In genomic region chr4:142235426-142235825, GRCm38 (mm10) we compare ENCODE assay signal across 18 mouse cellular contexts. TPM values are rescaled to one million over a fixed set of nuclear protein-coding genes. Genes with fewer than 3 reads are reported as not detected.
DNase-seq lines count a peak whose midpoint lies in the region; ATAC-seq and TF ChIP-seq lines count a peak whose summit lies in the region.
"Had no signal": no experiment of that assay in that cellular context is flagged by ENCODE, and none has a peak within 500 bp of the region (broad histone marks: within the 10 kb centered on the region; RNA-seq: fewer than 3 reads in every experiment).

No protein-coding gene starts in this region.

- H3K4me3 ChIP-seq in kidney, adult 2 months (ENCODE audit: insufficient read depth, low read depth, low read length) = no peak overlapping the region
- H3K4me3 ChIP-seq in kidney, embryonic 15.5 days (replicated peaks) = no peak overlapping the region
- no peak overlapping the region for H3K4me3 ChIP-seq in intestine, embryonic 15.5 days (replicated peaks)
- H3K4me3 ChIP-seq in stomach, embryonic 16.5 days (replicated peaks; ENCODE audit: low read length) = no peak overlapping the region
- no peak overlapping the region for H3K4me3 ChIP-seq in embryonic facial prominence, embryonic 10.5 days
- H3K4me3 ChIP-seq: forebrain, embryonic 12.5 days; layer of hippocampus, adult 2 months; liver, embryonic 13.5 days; midbrain, embryonic 12.5 days; neural tube, embryonic 12.5 days had no signal

- no peak for TF ChIP-seq CTCF in kidney, adult 2 months (conservative IDR thresholded peaks at IDR 0.05; ENCODE audit: insufficient read depth, insufficient read length, low read depth, low read length)

- peak; percentile 32 for DNase-seq in kidney, adult 2 months
- DNase-seq in lung, postnatal 10 days = peak; percentile 65
- DNase-seq in embryonic facial prominence, embryonic 10.5 days (ENCODE audit: low spot score) = no peak
- DNase-seq in spleen, postnatal 36 days (ENCODE audit: low spot score in 2 of 2) = no peak
- DNase-seq: cerebellum, adult 9-10 months; gastrocnemius, postnatal 10 days; heart, adult 18-20 months; heart, postnatal 36 days; kidney, postnatal 10 days; liver, embryonic 13.5 days had no signal

- H3K27ac ChIP-seq in kidney, adult 2 months (ENCODE audit: insufficient read depth, low read depth, low read length) = peak overlapping the region; percentile 71
- no peak overlapping the region for H3K27ac ChIP-seq in kidney, embryonic 15.5 days
- H3K27ac ChIP-seq in intestine, embryonic 15.5 days = no peak overlapping the region
- peak overlapping the region; percentile 31; the same call in 1 of the 2 replicates for H3K27ac ChIP-seq in stomach, embryonic 16.5 days (ENCODE audit: low read length)
- no peak overlapping the region for H3K27ac ChIP-seq in embryonic facial prominence, embryonic 10.5 days (replicated peaks)
- H3K27ac ChIP-seq: forebrain, embryonic 12.5 days; hindbrain, embryonic 14.5 days; layer of hippocampus, adult 2 months; liver, embryonic 13.5 days; midbrain, embryonic 12.5 days; neural tube, embryonic 12.5 days had no signal

- H3K4me1 ChIP-seq in kidney, adult 2 months (ENCODE audit: control insufficient read depth, insufficient read depth, low read length) = peaks cover 64% of the 10 kb centered on the region
- H3K4me1 ChIP-seq in kidney, embryonic 15.5 days = peaks cover 81% of the 10 kb centered on the region
- peaks cover 56% of the 10 kb centered on the region for H3K4me1 ChIP-seq in intestine, embryonic 15.5 days (replicated peaks)
- peaks cover 17% of the 10 kb centered on the region for H3K4me1 ChIP-seq in stomach, embryonic 16.5 days (ENCODE audit: control insufficient read depth, insufficient read depth, low read length)
- H3K4me1 ChIP-seq in embryonic facial prominence, embryonic 10.5 days = peaks cover 63% of the 10 kb centered on the region

- no peaks in the 10 kb centered on the region for H3K27me3 ChIP-seq in kidney, adult 2 months (replicated peaks; ENCODE audit: control insufficient read depth, insufficient read depth, low read length)
- no peaks in the 10 kb centered on the region for H3K27me3 ChIP-seq in kidney, embryonic 15.5 days
- no peaks in the 10 kb centered on the region for H3K27me3 ChIP-seq in intestine, embryonic 15.5 days (replicated peaks)
- H3K27me3 ChIP-seq in stomach, embryonic 16.5 days (ENCODE audit: control insufficient read depth, insufficient read depth, low read length) = no peaks in the 10 kb centered on the region
- peaks cover 8% of the 10 kb centered on the region for H3K27me3 ChIP-seq in embryonic facial prominence, embryonic 10.5 days (replicated peaks; ENCODE audit: low read depth, poor library complexity, severe bottlenecking)
- H3K27me3 ChIP-seq: neural tube, embryonic 12.5 days had no signal

- 65% methylated on average over 11 of the region's 11 CpGs for WGBS in kidney, adult 2 months
- whole genome bisulfite sequencing in kidney, embryonic 15.5 days = 85% methylated on average over 11 of the region's 11 CpGs
- 66% methylated on average over 11 of the region's 11 CpGs for WGBS in intestine, embryonic 15.5 days
- WGBS in stomach, embryonic 16.5 days = 70% methylated on average over 11 of the region's 11 CpGs
- 85% methylated on average over 11 of the region's 11 CpGs for WGBS in embryonic facial prominence, embryonic 10.5 days

- no peak overlapping the region for H3K9ac ChIP-seq in kidney, embryonic 15.5 days
- H3K9ac ChIP-seq in intestine, embryonic 15.5 days = no peak overlapping the region
- no peak overlapping the region for H3K9ac ChIP-seq in stomach, embryonic 16.5 days (ENCODE audit: low read length)
- H3K9ac ChIP-seq: forebrain, embryonic 12.5 days; hindbrain, embryonic 14.5 days; liver, embryonic 13.5 days; midbrain, embryonic 12.5 days; neural tube, embryonic 12.5 days had no signal

- TF ChIP-seq POLR2A in kidney, adult 2 months (IDR thresholded peaks at IDR 0.05; ENCODE audit: low read depth, low read length) = no peak

- H3K9me3 ChIP-seq in kidney, embryonic 15.5 days (replicated peaks) = no peaks in the 10 kb centered on the region
- H3K9me3 ChIP-seq in intestine, embryonic 15.5 days = no peaks in the 10 kb centered on the region
- no peaks in the 10 kb centered on the region for H3K9me3 ChIP-seq in stomach, embryonic 16.5 days (replicated peaks; ENCODE audit: control insufficient read depth, low read length)
- H3K9me3 ChIP-seq in embryonic facial prominence, embryonic 10.5 days = no peaks in the 10 kb centered on the region
- H3K9me3 ChIP-seq: forebrain, embryonic 12.5 days; liver, embryonic 13.5 days; midbrain, embryonic 12.5 days; neural tube, embryonic 12.5 days had no signal

- H3K4me2 ChIP-seq in kidney, embryonic 15.5 days = no peak overlapping the region
- 0 out of 2 replicates have a peak overlapping the region, but pooled peaks have one; percentile 4 for H3K4me2 ChIP-seq in intestine, embryonic 15.5 days (replicated peaks)
- H3K4me2 ChIP-seq in stomach, embryonic 16.5 days (ENCODE audit: low read depth, low read length) = peak overlapping the region; percentile 19; the same call in 1 of the 2 replicates
- H3K4me2 ChIP-seq: forebrain, embryonic 12.5 days; hindbrain, embryonic 14.5 days; liver, embryonic 13.5 days; midbrain, embryonic 12.5 days; neural tube, embryonic 12.5 days had no signal

- no peaks in the 10 kb centered on the region for H3K36me3 ChIP-seq in kidney, adult 2 months (ENCODE audit: control insufficient read depth, insufficient read depth, low read length)
- H3K36me3 ChIP-seq in kidney, embryonic 15.5 days = no peaks in the 10 kb centered on the region
- H3K36me3 ChIP-seq in intestine, embryonic 15.5 days = no peaks in the 10 kb centered on the region
- no peaks in the 10 kb centered on the region for H3K36me3 ChIP-seq in stomach, embryonic 16.5 days (ENCODE audit: control insufficient read depth, insufficient read depth, low read length)
- H3K36me3 ChIP-seq in embryonic facial prominence, embryonic 10.5 days (replicated peaks) = peaks cover 11% of the 10 kb centered on the region
- H3K36me3 ChIP-seq: forebrain, embryonic 12.5 days; liver, embryonic 13.5 days; midbrain, embryonic 12.5 days; neural tube, embryonic 12.5 days had no signal

- ATAC-seq in kidney, embryonic 15.5 days (replicated peaks; ENCODE audit: low FRiP score) = no peak
- ATAC-seq in intestine, embryonic 15.5 days = no peak
- ATAC-seq in stomach, embryonic 16.5 days (ENCODE audit: insufficient read depth, low FRiP score) = no peak

RNA-seq across cellular contexts. Expression of gene Kazn, which starts 3.8 kb away (rescaled TPM):
- 76.1 and 80.8 TPM in 2 replicates for polyA plus RNA-seq in kidney, adult 2 months (2012; rRNA removed)
- 15.9 and 16.4 TPM in 2 replicates for polyA plus RNA-seq in kidney, embryonic 15.5 days (2015; fragmentation: Nextera tagmentation; extraction: Ambion mirVana)
- polyA plus RNA-seq in intestine, embryonic 15.5 days (2015; fragmentation: Nextera tagmentation; extraction: Ambion mirVana) = 13.6 and 14.0 TPM in 2 replicates
- polyA plus RNA-seq in stomach, embryonic 16.5 days (2015; fragmentation: Nextera tagmentation; extraction: Ambion mirVana) = 13.2 and 13.4 TPM in 2 replicates
- 13.3 and 13.8 TPM in 2 replicates for polyA plus RNA-seq in embryonic facial prominence, embryonic 10.5 days (2016; fragmentation: Nextera tagmentation; extraction: Ambion mirVana)

Comparison
In these comparisons a context has a peak if more than half of its experiments do, and no peak if none do; other contexts are left out.
1. H3K27ac ChIP-seq: peak in kidney, adult 2 months (single experiment) and stomach, embryonic 16.5 days (single experiment); none in kidney, embryonic 15.5 days (single experiment), intestine, embryonic 15.5 days (single experiment) and embryonic facial prominence, embryonic 10.5 days (single experiment).
2. DNase-seq: peak in kidney, adult 2 months (single experiment) and lung, postnatal 10 days (single experiment); none in embryonic facial prominence, embryonic 10.5 days (single experiment) and spleen, postnatal 36 days (0 of 2).